In genomic region chr7:99050882-99051281, GRCm38 (mm10) we compare ENCODE assay signal across 14 mouse cellular contexts.
DNase-seq lines count a peak whose midpoint lies in the region; ATAC-seq and TF ChIP-seq lines count a peak whose summit lies in the region.
"Had no signal": no experiment of that assay in that cellular context is flagged by ENCODE, and none has a peak within 500 bp of the region (broad histone marks: within the 10 kb centered on the region; RNA-seq: fewer than 3 reads in every experiment).

No protein-coding gene starts in this region.

- no peaks in the 10 kb centered on the region for H3K27me3 ChIP-seq in heart, embryonic 13.5 days (replicated peaks)
- H3K27me3 ChIP-seq in lung, embryonic 15.5 days: no peaks in the 10 kb centered on the region
- H3K27me3 ChIP-seq in forebrain, embryonic 15.5 days: no peaks in the 10 kb centered on the region
- H3K27me3 ChIP-seq: CH12.LX; embryonic facial prominence, embryonic 12.5 days; Patski had no signal

- ATAC-seq in heart, embryonic 13.5 days (ENCODE audit: extremely low read depth, insufficient number of reproducible peaks, low FRiP score, low TSS enrichment): no peak
- no peak for ATAC-seq in lung, embryonic 15.5 days (ENCODE audit: borderline replicate concordance, extremely low read depth, low FRiP score, low TSS enrichment)
- no peak for ATAC-seq in forebrain, embryonic 15.5 days (replicated peaks)
- ATAC-seq: Patski had no signal

- no peak overlapping the region for H3K4me3 ChIP-seq in heart, embryonic 13.5 days
- no peak overlapping the region for H3K4me3 ChIP-seq in lung, embryonic 15.5 days
- H3K4me3 ChIP-seq in forebrain, embryonic 15.5 days: no peak overlapping the region
- H3K4me3 ChIP-seq: embryonic facial prominence, embryonic 12.5 days had no signal

- H3K4me1 ChIP-seq in heart, embryonic 13.5 days: peaks cover 36% of the 10 kb centered on the region
- peaks cover 32% of the 10 kb centered on the region for H3K4me1 ChIP-seq in lung, embryonic 15.5 days
- H3K4me1 ChIP-seq in forebrain, embryonic 15.5 days: peaks cover 16% of the 10 kb centered on the region

- DNase-seq in heart, postnatal 10 days: no peak
- DNase-seq in lung, postnatal 10 days: no peak
- peak; percentile 87 for DNase-seq in brain, embryonic 14.5 days (ENCODE audit: low read depth)
- DNase-seq in testis, postnatal 10 days (ENCODE audit: low spot score): no peak
- DNase-seq: heart, adult 18-20 months; kidney, postnatal 36 days; right cerebral cortex, postnatal 4 days had no signal

- peaks cover 33% of the 10 kb centered on the region for H3K36me3 ChIP-seq in heart, embryonic 13.5 days
- H3K36me3 ChIP-seq in lung, embryonic 15.5 days: no peaks in the 10 kb centered on the region
- no peaks in the 10 kb centered on the region for H3K36me3 ChIP-seq in forebrain, embryonic 15.5 days

- WGBS in heart, embryonic 13.5 days: 80% methylated on average over 1 of the region's 1 CpGs
- 44% methylated on average over 1 of the region's 1 CpGs for WGBS in lung, embryonic 15.5 days
- WGBS in forebrain, embryonic 15.5 days: 30% methylated on average over 1 of the region's 1 CpGs

- intact Hi-C loops in heart, postnatal 10 days (cut with DNase I): no loop called here

- H3K9me3 ChIP-seq in heart, embryonic 13.5 days: peaks cover 7% of the 10 kb centered on the region; the same call in 1 of the 2 replicates
- H3K9me3 ChIP-seq in lung, embryonic 15.5 days: no peaks in the 10 kb centered on the region
- peaks cover 6% of the 10 kb centered on the region; the same call in 1 of the 2 replicates for H3K9me3 ChIP-seq in forebrain, embryonic 15.5 days
- H3K9me3 ChIP-seq: embryonic facial prominence, embryonic 12.5 days had no signal

- H3K27ac ChIP-seq in heart, embryonic 13.5 days (replicated peaks): peak overlapping the region; percentile 60
- H3K27ac ChIP-seq in lung, embryonic 15.5 days: peak overlapping the region; percentile 13; the same call in 1 of the 2 replicates
- H3K27ac ChIP-seq in forebrain, embryonic 15.5 days (replicated peaks): peak overlapping the region; percentile 32
- H3K27ac ChIP-seq: embryonic facial prominence, embryonic 12.5 days had no signal

- TF ChIP-seq CTCF in brain, embryonic 14.5 days (IDR thresholded peaks at IDR 0.05; ENCODE audit: borderline replicate concordance, extremely low read depth, insufficient read depth, insufficient read length): no peak

- no peak overlapping the region for H3K4me2 ChIP-seq in heart, embryonic 13.5 days
- no peak overlapping the region for H3K4me2 ChIP-seq in lung, embryonic 15.5 days
- no peak overlapping the region for H3K4me2 ChIP-seq in forebrain, embryonic 15.5 days (replicated peaks)
- H3K4me2 ChIP-seq: embryonic facial prominence, embryonic 12.5 days; liver, embryonic 11.5 days had no signal

- no peak for TF ChIP-seq POLR2A in brain, embryonic 14.5 days (IDR thresholded peaks at IDR 0.05; ENCODE audit: borderline replicate concordance, extremely low read depth, insufficient read depth, insufficient read length, poor library complexity, severe bottlenecking)

- 0 out of 2 replicates have a peak overlapping the region, but pooled peaks have one; percentile 45 for H3K9ac ChIP-seq in heart, embryonic 13.5 days
- no peak overlapping the region for H3K9ac ChIP-seq in lung, embryonic 15.5 days
- no peak overlapping the region for H3K9ac ChIP-seq in forebrain, embryonic 15.5 days (replicated peaks)
- H3K9ac ChIP-seq: embryonic facial prominence, embryonic 12.5 days had no signal
